Mouse (Mus musculus) layer of hippocampus, adult 9-11 months (tissue): ENCODE measurements at regions not wholly inside any gene's neighbourhood (a gene's known extent, or its start where the extent isn't known, plus 50 kb on each side); places are given as distances from the start of the nearest gene placed in this dataset.

Experiments
- DNase-seq: peaks from one replicate; pipeline ENCODE4 v3.0.0; 2022

DNA sequence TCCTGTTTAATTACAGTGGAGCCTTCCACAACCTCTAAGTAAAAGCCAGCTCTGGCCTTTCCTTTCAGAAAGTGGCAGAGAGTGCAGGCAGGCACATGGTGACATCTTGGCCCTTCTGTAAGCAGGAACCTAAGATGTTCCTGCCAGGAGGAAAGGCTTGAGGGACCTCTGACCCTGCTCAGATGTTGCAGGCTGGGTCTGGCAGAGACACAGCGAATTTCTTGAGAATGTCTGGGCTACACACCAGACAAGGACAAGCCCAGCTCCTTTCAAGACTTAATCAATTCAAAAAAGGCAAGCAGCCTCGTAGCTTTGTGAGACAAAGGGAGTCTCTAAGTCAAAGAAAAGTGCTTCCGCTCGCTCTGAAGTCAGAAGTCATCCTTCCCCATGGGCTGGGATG, 79.2 kb upstream of the 4930583I09Rik start:
- DNase-seq = no peak

DNA sequence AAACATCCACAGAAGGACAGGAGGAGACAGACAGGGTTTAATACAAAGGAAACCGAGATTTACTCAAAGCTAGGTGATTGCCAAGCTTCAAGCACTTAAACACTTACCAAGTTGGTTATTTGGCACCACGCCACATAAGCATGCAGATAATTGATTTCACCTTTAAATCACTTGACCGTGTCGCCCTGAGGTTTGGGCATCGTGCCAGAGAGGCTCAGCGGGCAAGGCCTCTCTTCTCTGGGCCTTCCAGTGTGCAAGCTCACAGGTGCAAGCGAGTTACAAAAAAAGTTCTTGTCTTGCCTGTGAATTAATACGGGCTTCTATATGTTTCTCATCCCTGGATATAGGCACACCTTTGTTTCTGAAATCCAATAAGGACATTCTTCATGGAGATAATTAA, 78.4 kb upstream of the 4930583I09Rik start:
- DNase-seq = no peak

DNA sequence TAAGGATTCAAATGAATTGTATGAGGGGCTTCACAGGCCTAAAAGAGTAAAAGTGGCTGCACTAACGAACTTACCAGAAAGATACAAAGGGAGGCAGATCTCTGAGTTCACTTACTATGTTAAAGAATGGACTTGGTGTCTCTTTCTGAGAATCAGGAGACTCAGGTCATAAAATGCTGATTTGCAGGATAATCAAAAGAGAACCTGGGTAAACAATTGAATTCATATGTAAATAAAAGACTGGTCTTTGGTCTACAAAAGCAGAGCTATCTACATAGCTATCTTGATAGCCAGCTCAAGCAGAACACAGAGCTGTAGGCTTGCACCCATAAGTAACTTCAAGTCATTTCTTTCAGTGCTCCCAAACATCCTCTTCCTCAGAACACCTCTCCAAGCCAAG, 72.8 kb upstream of the 4930583I09Rik start:
- no peak for DNase-seq

DNA sequence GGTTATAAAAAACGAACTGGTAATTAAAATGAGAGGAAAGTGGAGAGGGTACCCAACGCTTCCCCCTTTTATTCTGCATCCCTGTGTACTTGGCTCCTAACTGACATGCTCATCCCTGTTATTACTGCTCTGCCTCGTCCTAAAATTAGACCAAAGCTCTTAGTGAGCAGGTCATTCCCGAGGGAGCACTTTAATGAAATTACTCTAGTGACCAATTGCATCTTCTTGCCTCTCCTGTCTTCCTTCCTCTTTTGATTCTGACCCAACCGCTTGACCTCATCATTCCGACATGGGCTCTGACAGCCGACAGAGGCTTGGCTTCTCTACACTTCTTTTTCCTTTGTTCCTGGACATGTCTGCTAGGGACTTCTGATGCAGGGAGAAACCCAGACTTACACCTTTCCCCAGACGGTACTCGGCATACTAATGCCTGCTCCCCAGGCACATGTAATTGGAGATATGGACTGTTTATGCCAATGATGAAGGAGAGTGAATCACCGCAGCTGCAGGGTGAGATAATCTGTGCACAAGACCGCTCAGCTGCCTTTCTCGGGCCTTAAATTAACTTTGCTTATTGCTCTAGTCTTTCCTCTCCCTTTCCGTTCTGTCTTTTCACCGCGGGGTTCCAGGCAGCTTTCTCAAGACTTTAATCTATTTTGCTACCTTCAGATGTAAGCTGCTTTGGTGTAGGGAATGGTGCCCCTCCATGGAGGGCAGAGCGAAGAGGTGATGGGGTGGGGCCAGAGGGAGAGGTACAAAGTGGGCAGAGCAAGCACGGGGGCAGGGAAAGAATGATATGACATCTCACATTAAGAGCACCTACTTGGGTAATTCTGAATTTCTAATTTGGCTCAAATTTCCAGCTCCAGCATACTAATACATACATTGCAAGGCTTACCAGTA, 66.1 kb upstream of the 4930583I09Rik start:
- no peak for DNase-seq

DNA sequence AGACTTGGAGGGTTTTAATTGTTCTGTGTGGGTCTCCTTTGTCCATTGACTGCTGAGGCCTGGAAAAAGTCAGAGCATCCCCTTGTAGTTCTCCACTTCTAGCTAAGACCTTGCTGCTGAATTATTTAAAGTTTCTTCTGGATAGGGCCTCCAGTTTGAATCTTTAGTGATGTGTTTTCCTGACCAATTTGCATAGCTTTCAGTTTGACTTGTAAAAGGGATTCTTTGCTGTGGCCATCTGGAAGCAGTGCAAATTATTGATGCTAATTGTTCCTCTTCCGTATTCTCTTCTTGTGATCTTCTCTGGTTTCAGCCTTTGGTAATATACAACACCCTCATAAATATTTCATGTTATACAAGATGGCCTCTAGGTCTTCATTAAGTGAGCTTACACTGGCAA, 61.6 kb upstream of the 4930583I09Rik start:
- DNase-seq = no peak

GRCm38 (mm10) chr17:64895886-64896285, 60.0 kb upstream of the 4930583I09Rik start:
- no peak for DNase-seq

- no peak for DNase-seq
These were observed 59.6 kb upstream of the 4930583I09Rik start for GRCm38 (mm10) chr17:64895466-64895865.

GRCm38 (mm10) chr17:64893182-64893902, 57.5 kb upstream of the 4930583I09Rik start:
- DNase-seq = no peak
